Mouse (Mus musculus): Measurements from ENCODE around the gene Rnf150. TPM values are rescaled to one million over a fixed set of nuclear protein-coding genes. Genes with fewer than 3 reads are reported as not detected.

Gene Rnf150
- polyA plus RNA-seq, 1 experiment from 2014 or later: 0.07 TPM

DNA sequence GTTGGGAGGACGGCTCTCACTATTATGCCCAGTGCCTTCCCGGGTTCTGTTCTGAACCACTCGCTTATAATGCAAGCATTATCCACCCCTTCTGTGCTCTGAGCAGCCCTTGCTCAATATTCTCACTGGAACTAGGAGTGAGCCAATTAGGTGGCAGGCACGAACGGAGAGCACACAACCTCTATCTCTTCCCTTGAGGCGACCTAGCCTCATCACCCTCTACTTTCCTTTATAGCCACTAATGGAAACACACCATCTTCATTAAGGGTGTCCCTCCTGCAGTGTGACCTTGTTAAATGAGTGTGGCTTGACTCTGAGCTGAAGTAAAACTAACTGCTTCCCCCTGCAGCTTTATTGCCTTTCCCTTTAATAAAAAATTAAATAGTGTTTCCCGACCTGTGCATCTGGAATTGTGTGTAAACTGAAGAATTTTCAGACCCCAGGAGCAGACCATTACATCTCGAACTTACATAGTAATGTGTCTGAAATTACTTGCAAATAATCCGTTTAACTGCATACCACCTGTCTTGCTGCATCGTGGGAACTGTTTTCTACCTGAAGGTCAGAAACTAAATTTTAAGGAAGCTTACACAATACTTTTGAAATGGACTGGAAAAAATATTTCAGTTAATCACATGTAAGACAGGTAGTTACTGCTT lies 26.0 kb downstream of the Rnf150 start:
- Histone ChIP-seq H3K27ac (replicated peaks) (no peak overlapping the region), H3K9ac (no peak overlapping the region), H3K4me1 (replicated peaks) (no peaks in the 10 kb centered on the region), H3K4me3 (replicated peaks) (no peak overlapping the region), H3K36me3 (replicated peaks) (no peaks in the 10 kb centered on the region), H3K9me3 (replicated peaks) (no peaks in the 10 kb centered on the region), H3K4me2 (no peak overlapping the region), H3K27me3 (no peaks in the 10 kb centered on the region)
- 57% methylated on average over 10 of the region's 10 CpGs for WGBS (ENCODE audit: insufficient replicate concordance)
- ATAC-seq (ENCODE audit: insufficient read depth): no peak

DNA sequence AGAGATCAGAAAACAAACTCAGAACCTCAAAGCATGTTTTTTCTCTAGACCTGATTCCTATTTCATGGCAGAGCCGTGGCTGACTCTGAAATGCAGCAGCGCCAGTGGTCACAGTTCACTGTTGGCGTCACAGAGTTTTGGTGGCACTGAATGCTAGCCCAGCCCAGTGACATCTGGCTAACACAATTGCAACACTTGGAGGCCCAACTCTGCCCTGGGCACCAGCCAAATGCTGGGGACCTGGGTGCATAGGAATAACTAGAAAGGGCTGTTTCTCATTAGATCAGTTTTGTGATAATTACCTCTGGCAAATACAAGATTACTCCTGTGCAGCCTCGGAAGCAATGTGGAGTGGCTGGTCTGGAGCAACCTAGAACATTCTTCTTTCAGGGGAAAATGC lies 31.9 kb downstream of the Rnf150 start:
- H3K4me1 ChIP-seq (replicated peaks): no peaks in the 10 kb centered on the region
- no peaks in the 10 kb centered on the region for H3K27me3 ChIP-seq
- H3K36me3 ChIP-seq (replicated peaks): no peaks in the 10 kb centered on the region
- H3K4me2 ChIP-seq: no peak overlapping the region
- no peak overlapping the region for H3K4me3 ChIP-seq (replicated peaks)
- 71% methylated on average over 4 of the region's 4 CpGs for WGBS (ENCODE audit: insufficient replicate concordance)
- H3K9ac ChIP-seq: no peak overlapping the region
- ATAC-seq (ENCODE audit: insufficient read depth): no peak
- H3K9me3 ChIP-seq (replicated peaks): no peaks in the 10 kb centered on the region
- no peak overlapping the region for H3K27ac ChIP-seq (replicated peaks)

DNA sequence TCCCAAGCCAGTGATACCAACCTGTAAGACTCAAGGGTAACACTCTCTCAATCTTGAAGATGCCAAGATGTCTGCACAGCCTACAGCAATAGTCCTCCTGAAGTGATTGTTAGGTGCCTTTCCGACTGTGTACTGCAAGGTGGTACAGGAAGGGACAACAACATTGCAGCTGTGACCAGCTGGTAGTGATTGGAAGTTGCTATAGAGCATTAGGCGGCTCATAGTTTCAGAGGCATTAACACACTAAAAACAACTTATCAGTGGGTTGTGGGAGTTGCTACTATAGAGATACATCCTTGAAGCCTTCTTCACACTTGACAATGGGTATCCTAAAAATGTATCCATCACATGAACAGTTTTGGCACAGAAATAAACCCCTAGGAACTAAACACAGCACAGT lies 33.6 kb downstream of the Rnf150 start:
- no peak for ATAC-seq (ENCODE audit: insufficient read depth)
- Histone ChIP-seq H3K4me1 (replicated peaks) (no peaks in the 10 kb centered on the region), H3K27me3 (no peaks in the 10 kb centered on the region), H3K9me3 (replicated peaks) (no peaks in the 10 kb centered on the region), H3K4me2 (no peak overlapping the region), H3K36me3 (replicated peaks) (no peaks in the 10 kb centered on the region), H3K4me3 (replicated peaks) (no peak overlapping the region), H3K27ac (replicated peaks) (no peak overlapping the region), H3K9ac (no peak overlapping the region)
- 64% methylated on average over 2 of the region's 2 CpGs for WGBS (ENCODE audit: insufficient replicate concordance)

DNA sequence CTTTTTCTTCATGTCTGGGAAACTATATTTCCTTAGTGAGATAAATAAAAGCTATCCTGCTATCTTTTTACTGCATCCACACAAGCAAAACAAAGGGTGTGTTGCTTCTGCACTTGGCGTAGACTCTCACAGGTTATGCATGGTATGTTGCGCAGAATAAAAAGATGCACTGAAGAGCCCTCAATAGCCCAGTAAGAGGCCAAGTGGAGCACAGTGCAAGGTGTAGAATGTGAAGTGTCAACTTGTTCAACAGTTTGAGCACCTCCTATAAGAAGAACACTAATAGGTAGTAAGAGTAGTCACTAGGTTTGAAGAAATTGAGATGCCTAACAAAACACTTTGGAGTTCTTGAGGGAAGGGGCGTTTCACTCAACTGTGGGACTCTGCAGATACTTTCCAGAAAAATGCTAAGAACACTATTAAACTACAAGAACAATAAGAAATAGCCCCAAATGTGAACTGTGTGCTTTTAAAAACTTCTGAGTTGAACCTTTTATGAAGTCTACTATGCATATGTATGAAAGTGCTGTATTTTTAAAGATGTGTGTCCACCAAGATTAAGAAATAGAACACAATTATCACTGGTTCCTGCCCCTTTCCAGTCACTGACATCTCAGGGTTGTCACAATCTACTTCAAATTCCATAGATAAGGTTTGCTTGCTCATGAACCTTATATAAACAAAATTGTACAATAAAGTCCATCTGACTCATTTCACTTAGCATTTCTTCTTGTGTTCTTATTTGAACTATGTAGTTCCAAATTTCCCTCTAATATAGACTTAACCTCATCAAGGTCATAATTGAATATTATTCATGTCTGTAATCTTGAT lies 34.7 kb downstream of the Rnf150 start:
- 69% methylated on average over 3 of the region's 3 CpGs for WGBS (ENCODE audit: insufficient replicate concordance)
- no peak overlapping the region for H3K9ac ChIP-seq
- no peak overlapping the region for H3K4me2 ChIP-seq
- H3K4me3 ChIP-seq (replicated peaks): no peak overlapping the region
- H3K27ac ChIP-seq (replicated peaks): no peak overlapping the region
- H3K36me3 ChIP-seq (replicated peaks): no peaks in the 10 kb centered on the region
- no peaks in the 10 kb centered on the region for H3K4me1 ChIP-seq (replicated peaks)
- ATAC-seq (ENCODE audit: insufficient read depth): no peak
- H3K27me3 ChIP-seq: no peaks in the 10 kb centered on the region
- no peaks in the 10 kb centered on the region for H3K9me3 ChIP-seq (replicated peaks)

DNA sequence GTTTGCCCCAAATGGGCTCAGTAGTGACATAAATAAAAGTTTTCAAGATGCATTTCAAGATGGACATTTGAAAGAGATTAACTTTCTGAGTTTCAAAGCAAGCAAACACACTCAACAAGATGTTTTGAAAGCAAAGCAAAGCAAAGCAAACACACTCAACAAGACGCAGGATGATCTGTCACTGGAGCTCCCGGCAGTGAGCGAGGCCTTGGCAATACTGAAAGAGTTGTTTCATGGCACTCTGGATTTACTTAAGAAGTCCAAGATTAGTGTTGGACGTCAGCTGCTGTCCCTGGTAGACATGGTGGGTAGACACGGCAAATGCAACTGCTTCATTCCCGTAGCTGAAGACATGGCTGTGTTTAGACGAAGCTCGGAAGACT lies 35.3 kb downstream of the Rnf150 start:
- no peak overlapping the region for H3K4me3 ChIP-seq (replicated peaks)
- no peaks in the 10 kb centered on the region for H3K4me1 ChIP-seq (replicated peaks)
- H3K4me2 ChIP-seq: no peak overlapping the region
- no peak overlapping the region for H3K9ac ChIP-seq
- ATAC-seq (ENCODE audit: insufficient read depth): no peak
- no peak overlapping the region for H3K27ac ChIP-seq (replicated peaks)
- no peaks in the 10 kb centered on the region for H3K9me3 ChIP-seq (replicated peaks)
- WGBS (ENCODE audit: insufficient replicate concordance): 67% methylated on average over 8 of the region's 8 CpGs
- H3K27me3 ChIP-seq: no peaks in the 10 kb centered on the region
- H3K36me3 ChIP-seq (replicated peaks): no peaks in the 10 kb centered on the region

DNA sequence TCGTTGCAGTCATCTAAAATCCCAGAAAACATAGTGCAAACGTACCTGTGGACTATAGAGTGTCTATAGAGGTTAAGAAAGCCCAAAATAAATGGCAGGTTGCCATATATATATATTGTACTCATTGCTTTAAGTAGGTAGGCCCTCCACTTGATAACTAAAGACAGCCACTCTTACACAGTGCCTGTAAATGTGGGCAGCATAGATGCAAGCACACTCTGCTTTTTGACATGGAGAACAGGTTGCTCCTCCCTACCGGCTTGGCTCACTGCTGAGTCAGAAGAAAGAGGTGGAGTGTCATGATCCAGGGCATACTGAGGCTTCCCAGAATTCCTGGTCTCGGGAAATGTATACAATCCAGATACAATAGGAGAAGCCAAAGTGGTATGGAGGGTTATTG lies 37.8 kb downstream of the Rnf150 start:
- Histone ChIP-seq H3K27me3 (no peaks in the 10 kb centered on the region), H3K4me1 (replicated peaks) (no peaks in the 10 kb centered on the region)

DNA sequence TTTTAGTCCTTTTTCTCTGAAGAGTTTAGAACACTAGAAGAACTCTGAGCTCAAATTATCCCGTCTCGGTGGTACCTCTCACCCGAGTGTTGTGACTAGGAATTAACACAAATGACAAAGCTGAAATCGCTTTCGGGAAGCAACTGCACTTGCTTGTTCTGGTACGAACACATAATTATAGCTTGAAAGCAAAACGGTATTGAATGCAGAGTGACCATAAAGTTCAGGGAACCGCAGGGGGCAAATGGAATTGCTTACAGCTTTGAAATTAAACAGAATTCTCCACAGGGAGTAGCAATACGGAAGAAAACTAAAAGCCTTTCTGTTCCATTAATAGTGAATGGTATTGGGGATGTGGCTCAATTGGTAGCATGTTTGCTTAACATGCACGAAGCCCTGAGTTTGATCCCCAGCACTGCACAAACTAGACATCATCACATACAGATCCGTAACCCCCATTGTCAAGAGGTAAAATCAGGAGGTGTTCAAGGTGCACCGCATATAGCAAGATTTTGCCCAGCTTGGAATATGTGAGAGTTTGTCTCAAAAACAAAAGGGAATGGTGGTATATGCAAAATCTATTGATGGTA lies 38.5 kb downstream of the Rnf150 start:
- Histone ChIP-seq H3K36me3 (replicated peaks) (no peaks in the 10 kb centered on the region), H3K4me2 (no peak overlapping the region), H3K4me3 (replicated peaks) (no peak overlapping the region), H3K4me1 (replicated peaks) (no peaks in the 10 kb centered on the region), H3K27ac (replicated peaks) (no peak overlapping the region), H3K9ac (no peak overlapping the region), H3K27me3 (no peaks in the 10 kb centered on the region), H3K9me3 (replicated peaks) (no peaks in the 10 kb centered on the region)
- 75% methylated on average over 12 of the region's 12 CpGs for WGBS (ENCODE audit: insufficient replicate concordance)
- no peak for ATAC-seq (ENCODE audit: insufficient read depth)

More for the DNA sequence above, 37.8 kb downstream of the Rnf150 start:
- Histone ChIP-seq H3K36me3 (replicated peaks) (no peaks in the 10 kb centered on the region), H3K4me3 (replicated peaks) (no peak overlapping the region), H3K9me3 (replicated peaks) (no peaks in the 10 kb centered on the region), H3K27ac (replicated peaks) (no peak overlapping the region), H3K4me2 (no peak overlapping the region), H3K9ac (no peak overlapping the region)
- 56% methylated on average over 4 of the region's 4 CpGs for WGBS (ENCODE audit: insufficient replicate concordance)
- no peak for ATAC-seq (ENCODE audit: insufficient read depth)

DNA sequence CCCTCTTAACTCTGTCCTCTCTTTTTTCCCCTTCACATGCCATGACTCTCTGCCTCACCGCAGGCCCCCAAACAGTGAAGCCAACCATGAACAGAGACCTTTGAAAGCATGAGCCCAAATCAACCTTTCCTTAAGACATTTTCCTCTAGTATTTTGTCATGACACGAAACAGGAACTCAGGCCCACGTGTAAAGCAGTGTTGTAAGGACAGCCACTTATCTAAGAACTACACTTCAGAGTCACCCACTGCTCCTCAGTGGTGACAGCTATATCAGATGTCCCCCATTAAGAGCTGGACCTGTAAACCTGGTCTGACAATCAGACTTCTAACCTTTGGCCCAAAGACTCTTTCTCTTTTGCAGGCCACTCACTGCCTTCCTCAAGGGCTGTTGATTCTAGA lies 40.3 kb downstream of the Rnf150 start:
- ATAC-seq (ENCODE audit: insufficient read depth): no peak
- Histone ChIP-seq H3K4me2 (no peak overlapping the region), H3K9ac (no peak overlapping the region), H3K27ac (replicated peaks) (no peak overlapping the region), H3K36me3 (replicated peaks) (no peaks in the 10 kb centered on the region), H3K4me3 (replicated peaks) (no peak overlapping the region), H3K9me3 (replicated peaks) (no peaks in the 10 kb centered on the region), H3K4me1 (replicated peaks) (no peaks in the 10 kb centered on the region), H3K27me3 (no peaks in the 10 kb centered on the region)
- WGBS (ENCODE audit: insufficient replicate concordance): 34% methylated on average over 3 of the region's 3 CpGs

DNA sequence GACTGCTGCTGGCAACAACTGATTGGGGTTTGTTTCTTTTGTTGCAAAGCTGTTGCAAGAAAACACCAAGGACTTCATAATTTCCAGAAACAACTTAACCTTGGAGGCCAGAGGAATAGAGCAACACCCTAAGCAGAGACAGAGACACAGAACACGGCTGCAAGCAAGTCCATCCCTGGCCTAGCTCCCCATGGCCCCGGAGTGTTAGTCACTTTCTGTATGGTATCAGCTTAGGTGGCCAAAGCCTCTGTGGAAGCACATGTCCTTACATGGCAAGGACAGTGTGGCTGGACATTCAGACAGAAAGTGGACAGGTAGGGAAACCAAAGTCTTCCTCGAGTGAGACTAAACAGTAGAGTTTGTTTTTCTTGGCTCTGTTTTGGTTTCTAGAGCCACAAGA lies 44.1 kb downstream of the Rnf150 start:
- Histone ChIP-seq H3K4me2 (no peak overlapping the region), H3K27me3 (no peaks in the 10 kb centered on the region), H3K27ac (replicated peaks) (no peak overlapping the region), H3K4me1 (replicated peaks) (no peaks in the 10 kb centered on the region), H3K36me3 (replicated peaks) (no peaks in the 10 kb centered on the region), H3K9ac (no peak overlapping the region), H3K9me3 (replicated peaks) (no peaks in the 10 kb centered on the region), H3K4me3 (replicated peaks) (no peak overlapping the region)
- ATAC-seq (ENCODE audit: insufficient read depth): no peak
- WGBS (ENCODE audit: insufficient replicate concordance): 59% methylated on average over 3 of the region's 3 CpGs

DNA sequence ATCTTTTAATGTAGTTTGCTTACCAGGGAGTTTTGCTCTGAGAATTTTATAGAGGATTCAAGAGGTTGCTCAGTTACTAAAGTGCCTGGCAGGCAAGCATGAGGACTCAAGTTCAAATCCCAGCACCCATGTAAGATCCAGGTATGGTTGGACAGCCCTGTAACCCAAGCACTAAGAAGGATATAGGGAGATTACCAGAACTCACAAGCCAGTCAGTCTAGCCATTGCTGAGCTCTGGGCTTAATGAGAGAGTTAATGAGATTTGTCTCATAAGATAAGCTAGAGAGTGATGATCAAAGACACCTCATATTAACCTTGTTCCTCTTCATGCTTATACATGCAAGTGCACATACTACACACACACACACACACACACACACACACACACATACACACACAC lies 48.3 kb downstream of the Rnf150 start:
- H3K36me3 ChIP-seq (replicated peaks): no peaks in the 10 kb centered on the region
- H3K27me3 ChIP-seq: no peaks in the 10 kb centered on the region
- no peak overlapping the region for H3K9ac ChIP-seq
- ATAC-seq (ENCODE audit: insufficient read depth): no peak
- no peak overlapping the region for H3K4me2 ChIP-seq
- H3K4me1 ChIP-seq (replicated peaks): no peaks in the 10 kb centered on the region
- no peak overlapping the region for H3K4me3 ChIP-seq (replicated peaks)
- H3K27ac ChIP-seq (replicated peaks): no peak overlapping the region
- no peaks in the 10 kb centered on the region for H3K9me3 ChIP-seq (replicated peaks)

DNA sequence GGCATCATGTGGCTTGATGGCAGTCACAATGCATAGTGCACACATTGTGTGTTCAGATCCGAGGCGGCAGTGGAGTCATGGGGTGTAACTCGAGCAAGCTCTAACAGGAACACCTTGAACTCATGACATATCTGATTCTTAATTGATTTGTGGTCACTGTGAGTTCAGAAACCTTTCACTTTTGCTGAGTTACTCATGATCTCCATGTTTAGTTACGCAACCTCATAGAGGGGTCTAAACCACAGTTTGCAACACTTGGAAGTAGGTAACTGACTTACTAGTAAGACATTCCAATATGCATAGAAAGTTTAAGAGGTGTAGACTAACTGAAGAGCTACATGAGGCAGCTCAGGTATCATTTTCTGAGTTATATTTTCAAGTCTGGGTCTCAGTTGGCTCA lies 49.1 kb downstream of the Rnf150 start:
- no peaks in the 10 kb centered on the region for H3K4me1 ChIP-seq (replicated peaks)
- no peak for ATAC-seq (ENCODE audit: insufficient read depth)
- no peaks in the 10 kb centered on the region for H3K27me3 ChIP-seq
- no peak overlapping the region for H3K27ac ChIP-seq (replicated peaks)
- no peak overlapping the region for H3K4me3 ChIP-seq (replicated peaks)
- no peaks in the 10 kb centered on the region for H3K36me3 ChIP-seq (replicated peaks)
- H3K9me3 ChIP-seq (replicated peaks): no peaks in the 10 kb centered on the region
- H3K4me2 ChIP-seq: no peak overlapping the region
- 49% methylated on average over 4 of the region's 4 CpGs for WGBS (ENCODE audit: insufficient replicate concordance)
- no peak overlapping the region for H3K9ac ChIP-seq
